Mouse (Mus musculus) heart, embryonic 11.5 days (tissue): ENCODE results near the gene Fam160b1. TPM values are rescaled to one million over a fixed set of nuclear protein-coding genes. Genes with fewer than 3 reads are reported as not detected.
A peak's percentile ranks its signal among the peaks of the same experiment; 100 is the strongest.

ENCODE experiments used
- ATAC-seq: fragments of 200-750 bp; cut with Nextera tagmentation; replicated peaks from 2 replicates; pipeline ENCODE4 v1.8.0; 2017; ENCODE audit warnings: moderate library complexity; ENCODE audit not compliant: insufficient number of reproducible peaks, low FRiP score, low TSS enrichment
- H3K27ac ChIP-seq: fragments of 300-500 bp; sonication (generic); 2 replicates; pipeline ENCODE4 v1.5.1; 2014; ENCODE audit warnings: mild to moderate bottlenecking, low read depth, low read length
- H3K27me3 ChIP-seq: fragments of 300-500 bp; sonication (generic); 2 replicates; pipeline ENCODE4 v1.6.1; 2014; ENCODE audit warnings: mild to moderate bottlenecking, low read length, mixed read lengths; ENCODE audit not compliant: control insufficient read depth, insufficient read depth
- H3K36me3 ChIP-seq: fragments of 300-500 bp; sonication (generic); 2 replicates; pipeline ENCODE4 v1.6.1; 2014; ENCODE audit warnings: mild to moderate bottlenecking, low read length, moderate library complexity, mixed read lengths; ENCODE audit not compliant: control insufficient read depth, insufficient read depth
- H3K4me1 ChIP-seq: fragments of 300-500 bp; sonication (generic); 2 replicates; pipeline ENCODE4 v1.6.1; 2014; ENCODE audit warnings: low read length; ENCODE audit not compliant: control insufficient read depth, insufficient read depth
- H3K4me2 ChIP-seq: fragments of 300-500 bp; sonication (generic); 2 replicates; pipeline ENCODE4 v1.6.1; 2014; ENCODE audit warnings: mild to moderate bottlenecking, moderate library complexity
- H3K4me3 ChIP-seq: fragments of 300-500 bp; sonication (generic); 2 replicates; pipeline ENCODE4 v1.5.1; 2014; ENCODE audit warnings: low read depth, low read length
- H3K9ac ChIP-seq: fragments of 300-500 bp; sonication (generic); 2 replicates; pipeline ENCODE4 v1.6.1; 2014; ENCODE audit warnings: mild to moderate bottlenecking, low read depth, low read length, moderate library complexity
- H3K9me3 ChIP-seq: fragments of 300-500 bp; sonication (generic); replicated peaks from 2 replicates; pipeline ENCODE4 v1.6.1; 2016; ENCODE audit warnings: low read length; ENCODE audit not compliant: control insufficient read depth
- WGBS: fragments of 180-500 bp; shearing (Covaris S2); extraction: QIAGEN DNeasy Blood & Tissue Kit; methylation state at CpG from one replicate; pipeline ENCODE4 v1.1.7; 2014; ENCODE audit not compliant: insufficient replicate concordance; 5-methylcytosine and 5-hydroxymethylcytosine counted together
- polyA plus RNA-seq: library from polyadenylated mRNA; unstranded; fragments of >200 nt; fragmentation: Nextera tagmentation; extraction: Ambion mirVana; gene quantifications from 2 replicates; pipeline ENCODE4 v1.2.1, GENCODE M21; 2014

The Fam160b1 gene
- polyA plus RNA-seq: 11.4 and 11.8 TPM in 2 replicates

DNA sequence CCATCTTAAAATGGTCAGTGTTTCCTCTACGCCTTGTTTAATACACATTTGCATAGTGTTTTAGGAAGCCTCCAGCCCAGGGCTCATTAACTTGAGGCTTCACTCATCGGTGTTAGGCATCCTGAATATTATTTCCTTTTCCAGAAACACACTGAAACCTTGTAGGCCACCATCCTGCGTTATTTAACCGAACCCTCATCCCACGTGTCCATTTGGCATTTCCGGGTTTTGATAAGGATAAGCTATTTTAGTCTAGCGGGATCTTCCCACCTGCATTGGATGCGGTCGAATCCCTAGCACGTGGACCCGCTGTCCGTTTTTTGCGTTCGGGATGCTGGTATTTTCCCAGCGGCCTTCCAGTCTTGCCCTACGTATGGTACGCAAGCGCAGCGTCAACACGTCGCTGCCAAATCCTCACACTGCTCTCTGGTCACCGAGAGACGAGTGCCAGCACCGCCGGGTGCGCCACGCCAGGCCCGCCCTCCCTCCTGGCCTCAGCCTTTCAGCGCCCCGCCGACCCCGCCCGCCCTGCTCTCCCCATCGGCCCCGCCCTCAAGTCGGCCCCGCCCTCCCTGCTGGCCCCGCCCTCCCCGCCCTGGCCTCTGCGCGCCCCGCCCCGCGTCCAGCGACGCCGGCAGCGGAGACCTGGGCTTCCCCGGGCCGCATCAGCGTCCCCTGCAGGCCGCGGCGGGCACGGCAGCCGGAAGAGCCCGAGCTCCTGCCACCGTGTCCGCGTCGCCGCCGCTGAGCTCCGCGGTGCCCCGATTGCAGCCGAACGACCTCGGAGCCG lies at the start of gene Fam160b1:
Gene Fam160b1, plus strand, starts transcription at position 340 of the 790 bp plus-strand sequence.
- peak within 1 kb of the TSS; percentile 97 for H3K4me3 ChIP-seq
- H3K4me2 ChIP-seq: peak within 1 kb of the TSS; percentile 72
- peak within 1 kb of the TSS; percentile 99 for H3K9ac ChIP-seq
- peaks cover 36% of the 10 kb centered on the region for H3K4me1 ChIP-seq
- H3K36me3 ChIP-seq: no peaks in the 10 kb centered on the region
- ATAC-seq: peak; percentile 91
- H3K27me3 ChIP-seq: no peaks in the 10 kb centered on the region
- no peaks in the 10 kb centered on the region for H3K9me3 ChIP-seq
- WGBS: 2% methylated on average over 36 of the region's 70 CpGs
- peak within 1 kb of the TSS; percentile 97 for H3K27ac ChIP-seq

DNA sequence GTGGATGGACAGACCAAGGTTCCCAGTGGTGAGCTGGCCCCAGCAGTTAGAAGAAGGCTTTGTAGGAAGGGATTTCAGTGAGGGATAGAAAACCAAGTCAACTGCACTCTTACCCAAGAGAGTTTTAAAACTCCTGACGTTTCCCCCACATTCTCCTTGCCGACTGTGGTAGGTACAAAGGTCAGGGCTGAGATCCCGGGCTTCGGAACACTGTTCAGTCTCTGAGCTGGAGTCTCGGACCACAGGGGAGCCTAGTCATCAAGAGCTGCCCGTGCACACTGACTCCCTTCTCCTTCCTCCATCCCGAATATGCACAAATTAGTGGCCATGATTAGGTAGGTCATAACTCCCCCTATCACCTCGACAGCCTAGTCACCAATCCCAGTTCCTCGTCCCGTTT lies 47.3 kb upstream of the Fam160b1 start:
- Histone ChIP-seq H3K36me3 (no peaks in the 10 kb centered on the region), H3K4me1 (peaks cover 7% of the 10 kb centered on the region; the same call in 1 of the 2 replicates), H3K9ac (no peak overlapping the region), H3K9me3 (no peaks in the 10 kb centered on the region), H3K27ac (no peak overlapping the region), H3K27me3 (peaks cover 17% of the 10 kb centered on the region), H3K4me3 (no peak overlapping the region), H3K4me2 (no peak overlapping the region)
- 72% methylated on average over 10 of the region's 10 CpGs for WGBS
- ATAC-seq: no peak

- H3K4me3 ChIP-seq: peak overlapping the region; percentile 60
- WGBS: 73% methylated on average over 3 of the region's 3 CpGs
- peaks cover 7% of the 10 kb centered on the region; the same call in 1 of the 2 replicates for H3K4me1 ChIP-seq
- H3K9me3 ChIP-seq: no peaks in the 10 kb centered on the region
- ATAC-seq: no peak
- no peaks in the 10 kb centered on the region for H3K36me3 ChIP-seq
- no peak overlapping the region for H3K27ac ChIP-seq
- peaks cover 17% of the 10 kb centered on the region for H3K27me3 ChIP-seq
- H3K9ac ChIP-seq: peak overlapping the region; percentile 73; the same call in 1 of the 2 replicates
- H3K4me2 ChIP-seq: peak overlapping the region; percentile 79
Measured at GRCm38 (mm10) chr19:57313891-57314345, 46.6 kb upstream of the Fam160b1 start.

DNA sequence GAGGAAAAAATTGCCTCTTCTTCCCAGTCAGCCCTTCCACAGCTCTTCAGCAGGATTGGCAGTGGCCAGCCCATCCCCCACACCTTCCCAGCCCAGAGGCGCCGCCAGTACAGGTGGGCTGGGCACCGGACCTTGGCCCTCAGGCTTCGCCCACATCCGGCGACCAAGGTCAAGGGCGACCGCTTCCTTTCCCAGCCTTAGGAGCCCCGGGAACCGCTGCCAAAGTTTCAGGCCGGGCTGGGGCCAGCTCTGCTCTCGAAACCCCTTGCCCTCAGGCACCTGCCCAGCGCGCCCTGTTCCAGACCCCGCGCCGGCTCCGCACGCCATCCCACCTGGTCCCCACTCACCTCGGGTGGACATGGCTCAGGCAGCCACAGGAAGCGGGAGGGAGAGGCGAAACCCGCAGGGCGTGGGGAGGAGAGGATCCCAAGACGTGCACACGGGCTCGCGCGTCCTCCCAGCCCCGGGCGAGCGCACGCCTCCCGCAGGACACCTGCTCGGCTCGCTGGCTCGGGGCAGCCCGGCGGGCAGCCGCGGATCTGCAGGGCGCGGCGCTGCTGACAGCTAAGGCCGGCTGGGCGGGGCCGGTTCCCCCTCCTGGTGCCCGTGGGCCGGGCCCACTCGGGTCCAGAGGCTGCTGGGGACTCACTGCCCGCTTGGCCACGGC lies 46.0 kb upstream of the Fam160b1 start, which contains the start of gene Ablim1:
Gene Ablim1, minus strand, starts transcription at position 574 of the 667 bp plus-strand sequence.
- no peak within 1 kb of the TSS for H3K27ac ChIP-seq
- 3% methylated on average over 47 of the region's 52 CpGs for WGBS
- peaks cover 7% of the 10 kb centered on the region; the same call in 1 of the 2 replicates for H3K4me1 ChIP-seq
- no peaks in the 10 kb centered on the region for H3K36me3 ChIP-seq
- peak; percentile 59; the same call in 1 of the 2 replicates for ATAC-seq
- peak within 1 kb of the TSS; percentile 73 for H3K9ac ChIP-seq
- peak within 1 kb of the TSS; percentile 79 for H3K4me2 ChIP-seq
- peak within 1 kb of the TSS; percentile 60 for H3K4me3 ChIP-seq
- no peaks in the 10 kb centered on the region for H3K9me3 ChIP-seq
- H3K27me3 ChIP-seq: peaks cover 17% of the 10 kb centered on the region

- Histone ChIP-seq H3K9ac (peak overlapping the region; percentile 73), H3K4me2 (peak overlapping the region; percentile 79), H3K4me3 (peak overlapping the region; percentile 60), H3K9me3 (no peaks in the 10 kb centered on the region), H3K36me3 (no peaks in the 10 kb centered on the region), H3K4me1 (peaks cover 7% of the 10 kb centered on the region; the same call in 1 of the 2 replicates), H3K27ac (no peak overlapping the region), H3K27me3 (peaks cover 17% of the 10 kb centered on the region)
- WGBS: 33% methylated on average over 11 of the region's 11 CpGs
- ATAC-seq: peak; percentile 46; the same call in 1 of the 2 replicates
Measured at GRCm38 (mm10) chr19:57315013-57315565, 45.4 kb upstream of the Fam160b1 start.

DNA sequence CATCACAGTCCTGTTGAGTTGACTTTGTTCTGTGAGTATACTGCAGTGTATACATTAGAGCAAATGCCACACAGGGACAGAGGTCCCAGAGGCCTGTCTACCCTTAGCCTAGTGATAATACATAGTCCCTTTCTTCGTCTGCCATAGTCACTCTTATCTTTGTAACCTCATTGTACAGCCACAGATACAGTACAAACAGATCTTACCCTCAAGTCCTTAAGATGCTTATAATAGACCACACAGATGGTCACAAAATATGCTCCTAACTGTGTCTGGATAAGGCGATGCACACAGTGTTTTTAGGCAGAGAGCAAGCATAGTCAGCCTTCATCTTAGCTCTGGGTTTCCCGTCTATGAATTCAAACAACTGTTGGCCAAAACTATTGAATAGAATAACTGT lies 43.9 kb upstream of the Fam160b1 start:
- Histone ChIP-seq H3K9ac (no peak overlapping the region), H3K27ac (no peak overlapping the region), H3K4me2 (no peak overlapping the region), H3K4me3 (no peak overlapping the region), H3K27me3 (peaks cover 17% of the 10 kb centered on the region), H3K4me1 (peaks cover 7% of the 10 kb centered on the region; the same call in 1 of the 2 replicates), H3K9me3 (no peaks in the 10 kb centered on the region), H3K36me3 (no peaks in the 10 kb centered on the region)
- 62% methylated on average over 3 of the region's 3 CpGs for WGBS
- no peak for ATAC-seq

DNA sequence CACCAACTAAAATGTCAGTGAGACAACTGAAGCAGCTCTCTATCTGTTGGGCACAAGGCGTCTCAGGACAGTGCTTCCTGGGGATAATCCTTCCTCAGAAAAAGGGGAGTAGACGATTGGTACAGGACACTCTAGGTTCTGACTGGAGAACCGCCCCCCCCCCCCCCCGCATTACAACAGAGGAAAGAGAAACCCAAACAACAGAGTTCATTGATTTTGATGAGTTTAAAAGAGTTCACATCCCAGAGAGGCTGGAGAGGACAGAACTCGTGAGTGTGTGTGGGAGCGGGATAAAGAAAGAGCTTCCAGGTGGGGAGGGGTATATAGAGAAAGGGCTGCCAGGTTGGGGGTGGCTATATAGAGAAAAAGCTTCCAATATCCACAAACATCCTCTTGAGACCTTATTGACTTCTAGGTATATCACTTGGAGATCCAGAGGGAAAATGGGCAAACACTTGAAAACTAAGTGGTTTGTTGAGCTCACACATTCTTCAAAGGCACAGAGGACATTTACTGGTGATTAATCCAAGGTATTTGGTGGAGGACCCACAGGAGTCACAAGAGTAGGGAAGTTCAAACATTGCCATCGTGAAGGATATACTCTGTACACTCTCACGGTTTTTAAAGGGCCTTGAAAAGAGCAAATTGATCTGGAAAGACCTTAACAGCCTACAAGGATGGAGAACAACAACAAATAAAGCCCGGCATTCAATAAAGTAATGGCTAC lies 39.7 kb upstream of the Fam160b1 start:
- no peaks in the 10 kb centered on the region for H3K4me1 ChIP-seq
- no peak overlapping the region for H3K4me3 ChIP-seq
- 0 out of 2 replicates have a peak, but pooled peaks cover 3% of the 10 kb centered on the region for H3K27me3 ChIP-seq
- H3K9me3 ChIP-seq: no peaks in the 10 kb centered on the region
- WGBS: 63% methylated on average over 9 of the region's 9 CpGs
- no peak overlapping the region for H3K4me2 ChIP-seq
- no peak overlapping the region for H3K27ac ChIP-seq
- no peak for ATAC-seq
- H3K9ac ChIP-seq: no peak overlapping the region
- H3K36me3 ChIP-seq: no peaks in the 10 kb centered on the region

DNA sequence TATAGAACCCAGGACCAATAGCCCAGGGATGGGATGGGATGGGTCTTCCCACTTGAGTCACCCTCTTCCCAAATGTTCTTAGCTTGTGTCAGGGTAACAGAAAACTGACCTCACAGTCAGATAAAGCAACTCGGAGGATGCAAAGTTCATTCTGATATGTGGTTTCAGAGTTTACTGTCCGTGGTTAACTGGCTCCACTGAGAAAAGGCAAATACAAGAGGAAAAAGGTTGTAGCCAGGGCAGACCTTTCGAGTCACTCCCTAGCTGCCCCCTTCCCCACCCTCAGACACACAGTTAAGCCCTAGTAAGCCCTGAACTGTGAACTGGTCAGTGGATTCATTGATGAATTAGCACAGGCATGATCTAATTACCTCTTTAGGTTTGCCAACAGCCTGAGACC lies 38.6 kb upstream of the Fam160b1 start:
- Histone ChIP-seq H3K36me3 (no peaks in the 10 kb centered on the region), H3K4me1 (no peaks in the 10 kb centered on the region), H3K27ac (no peak overlapping the region), H3K9me3 (no peaks in the 10 kb centered on the region), H3K27me3 (0 out of 2 replicates have a peak, but pooled peaks cover 3% of the 10 kb centered on the region), H3K4me3 (no peak overlapping the region), H3K4me2 (no peak overlapping the region), H3K9ac (no peak overlapping the region)
- no peak for ATAC-seq
- 76% methylated on average over 3 of the region's 3 CpGs for WGBS
